In genomic region chr13:59800077-59800476, GRCm38 (mm10) we compare ENCODE assay signal across 28 mouse cellular contexts. TPM values are rescaled to one million over a fixed set of nuclear protein-coding genes. Genes with fewer than 3 reads are reported as not detected.
DNase-seq lines count a peak whose midpoint lies in the region; ATAC-seq and TF ChIP-seq lines count a peak whose summit lies in the region.
"Had no signal": no experiment of that assay in that cellular context is flagged by ENCODE, and none has a peak within 500 bp of the region (broad histone marks: within the 10 kb centered on the region; RNA-seq: fewer than 3 reads in every experiment).

No protein-coding gene starts in this region.

- WGBS in liver, embryonic 12.5 days (ENCODE audit: insufficient replicate concordance) = 45% methylated on average over 2 of the region's 2 CpGs
- 40% methylated on average over 2 of the region's 2 CpGs for WGBS in liver, embryonic 15.5 days (ENCODE audit: insufficient replicate concordance)
- 40% methylated on average over 2 of the region's 2 CpGs for WGBS in liver, postnatal 0 days (ENCODE audit: insufficient replicate concordance)

- no peak overlapping the region for H3K4me3 ChIP-seq in liver, embryonic 12.5 days
- H3K4me3 ChIP-seq in liver, embryonic 15.5 days (replicated peaks) = no peak overlapping the region
- H3K4me3 ChIP-seq in liver, postnatal 0 days (ENCODE audit: low read depth, low read length) = no peak overlapping the region
- H3K4me3 ChIP-seq: embryonic facial prominence, embryonic 10.5 days; embryonic facial prominence, embryonic 12.5 days; forebrain, embryonic 13.5 days; forebrain, embryonic 15.5 days had no signal

- TF ChIP-seq CTCF in liver, postnatal 0 days (IDR thresholded peaks at IDR 0.05; ENCODE audit: low read depth) = no peak

- H3K27me3 ChIP-seq in liver, embryonic 12.5 days (replicated peaks) = no peaks in the 10 kb centered on the region
- no peaks in the 10 kb centered on the region for H3K27me3 ChIP-seq in liver, embryonic 15.5 days
- no peaks in the 10 kb centered on the region for H3K27me3 ChIP-seq in liver, postnatal 0 days (ENCODE audit: insufficient read depth, low read length)
- H3K27me3 ChIP-seq: CH12.LX; embryonic facial prominence, embryonic 12.5 days; forebrain, embryonic 13.5 days; forebrain, embryonic 15.5 days; Patski had no signal

- H3K9ac ChIP-seq in liver, embryonic 12.5 days = 0 out of 2 replicates have a peak overlapping the region, but pooled peaks have one; percentile 3
- no peak overlapping the region for H3K9ac ChIP-seq in liver, embryonic 15.5 days
- H3K9ac ChIP-seq in liver, postnatal 0 days (replicated peaks) = no peak overlapping the region
- H3K9ac ChIP-seq: embryonic facial prominence, embryonic 12.5 days; forebrain, embryonic 13.5 days; forebrain, embryonic 15.5 days; forebrain, postnatal 0 days had no signal

- peak overlapping the region; percentile 57 for H3K27ac ChIP-seq in liver, embryonic 12.5 days
- H3K27ac ChIP-seq in liver, embryonic 15.5 days (replicated peaks) = 0 out of 2 replicates have a peak overlapping the region, but pooled peaks have one; percentile 73
- no peak overlapping the region for H3K27ac ChIP-seq in liver, postnatal 0 days (ENCODE audit: low read depth)
- H3K27ac ChIP-seq: embryonic facial prominence, embryonic 10.5 days; embryonic facial prominence, embryonic 12.5 days; forebrain, embryonic 13.5 days; forebrain, embryonic 15.5 days had no signal

- H3K9me3 ChIP-seq in liver, embryonic 12.5 days (replicated peaks) = no peaks in the 10 kb centered on the region
- H3K9me3 ChIP-seq in liver, embryonic 15.5 days (replicated peaks) = no peaks in the 10 kb centered on the region
- no peaks in the 10 kb centered on the region for H3K9me3 ChIP-seq in liver, postnatal 0 days (ENCODE audit: low read length)
- H3K9me3 ChIP-seq: embryonic facial prominence, embryonic 10.5 days; embryonic facial prominence, embryonic 12.5 days; forebrain, embryonic 13.5 days; forebrain, embryonic 15.5 days; G1E had no signal

- peaks cover 57% of the 10 kb centered on the region for H3K4me1 ChIP-seq in liver, embryonic 12.5 days
- H3K4me1 ChIP-seq in liver, embryonic 15.5 days (replicated peaks) = peaks cover 69% of the 10 kb centered on the region
- peaks cover 14% of the 10 kb centered on the region for H3K4me1 ChIP-seq in liver, postnatal 0 days (ENCODE audit: insufficient read depth)
- H3K4me1 ChIP-seq: embryonic facial prominence, embryonic 10.5 days; embryonic facial prominence, embryonic 12.5 days; forebrain, embryonic 13.5 days; forebrain, embryonic 15.5 days had no signal

- H3K36me3 ChIP-seq in liver, embryonic 12.5 days = peaks cover 100% of the 10 kb centered on the region
- peaks cover 100% of the 10 kb centered on the region for H3K36me3 ChIP-seq in liver, embryonic 15.5 days (replicated peaks)
- H3K36me3 ChIP-seq in liver, postnatal 0 days (replicated peaks; ENCODE audit: insufficient read depth, low read length) = peaks cover 99% of the 10 kb centered on the region

- no peak overlapping the region for H3K4me2 ChIP-seq in liver, embryonic 12.5 days
- H3K4me2 ChIP-seq in liver, embryonic 15.5 days = no peak overlapping the region
- no peak overlapping the region for H3K4me2 ChIP-seq in liver, postnatal 0 days (ENCODE audit: low read depth, low read length)
- H3K4me2 ChIP-seq: embryonic facial prominence, embryonic 12.5 days; forebrain, embryonic 13.5 days; forebrain, embryonic 15.5 days had no signal

- DNase-seq in liver = no peak
- no peak for DNase-seq in liver, postnatal 0 days
- DNase-seq in cerebellum, postnatal 36 days = no peak
- DNase-seq: adrenal gland, adult 8-10 months; adrenal gland, postnatal 14 days; adrenal gland, postnatal 36 days; B cell, adult 2 months; cerebellum, adult 11-12 months; cerebellum, adult 2 months; cerebellum, adult 9-10 months; cerebellum, postnatal 14 days; forebrain, postnatal 0 days had no signal

- no peak for TF ChIP-seq EP300 in liver, postnatal 0 days (IDR thresholded peaks at IDR 0.05; ENCODE audit: low read depth)

- ATAC-seq in liver, embryonic 12.5 days = no peak
- ATAC-seq in liver, embryonic 15.5 days (ENCODE audit: insufficient read depth) = no peak
- ATAC-seq in liver, postnatal 0 days = no peak
- ATAC-seq in neutrophil, adult 5-6 weeks (ENCODE audit: extremely low read depth, insufficient number of reproducible peaks, low FRiP score, poor library complexity, severe bottlenecking) = 0 out of 2 replicates have a peak, but pooled peaks have one; percentile 8
- ATAC-seq: activated CD4-positive, CD25-positive, alpha-beta regulatory T cell, adult 4 months; CD4-positive, CD25-positive, alpha-beta regulatory T cell, adult 4 months; forebrain, embryonic 13.5 days; forebrain, embryonic 15.5 days; forebrain, postnatal 0 days had no signal

RNA-seq across cellular contexts. Expression of gene Gm49354, which starts 18.0 kb away (rescaled TPM):
- polyA plus RNA-seq in liver, embryonic 12.5 days (2016; fragmentation: Nextera tagmentation; extraction: Ambion mirVana) = not detected in 2 replicates
- not detected in 2 replicates for polyA plus RNA-seq in liver, embryonic 15.5 days (2015; fragmentation: Nextera tagmentation; extraction: Ambion mirVana)
- not detected in 2 replicates for polyA plus RNA-seq in liver, postnatal 0 days (2015; fragmentation: Nextera tagmentation; extraction: Ambion mirVana)
- 71.6 and 96.7 TPM in 2 replicates for total RNA-seq in neutrophil, adult 5-6 weeks (2017)
- total RNA-seq: adrenal gland, adult 18-20 months; adrenal gland, adult 8-10 months; adrenal gland, postnatal 14 days; adrenal gland, postnatal 36 days; CH12.LX; forebrain, postnatal 0 days; G1E had no signal
- polyA plus RNA-seq: activated CD4-positive, CD25-positive, alpha-beta regulatory T cell, adult 4 months; CD4-positive, CD25-positive, alpha-beta regulatory T cell, adult 4 months; cerebellum, adult 2 months; cortical plate, adult 2 months; embryonic facial prominence, embryonic 10.5 days; embryonic facial prominence, embryonic 12.5 days; embryonic facial prominence, embryonic 14.5 days; forebrain, embryonic 11.5 days; forebrain, embryonic 13.5 days; forebrain, embryonic 15.5 days; forebrain, postnatal 0 days had no signal

RNA-seq across cellular contexts. Expression of gene Tut7, which starts 22.9 kb away (rescaled TPM):
- polyA plus RNA-seq in liver, embryonic 12.5 days (2016; fragmentation: Nextera tagmentation; extraction: Ambion mirVana) = 66.3 and 74.4 TPM in 2 replicates
- polyA plus RNA-seq in liver, embryonic 15.5 days (2015; fragmentation: Nextera tagmentation; extraction: Ambion mirVana) = 57.2 and 60.4 TPM in 2 replicates
- polyA plus RNA-seq in liver, postnatal 0 days (2015; fragmentation: Nextera tagmentation; extraction: Ambion mirVana) = 33.8 and 37.6 TPM in 2 replicates
- total RNA-seq in neutrophil, adult 5-6 weeks (2017) = 389 and 433 TPM in 2 replicates

RNA-seq across cellular contexts. Expression of gene Isca1, which starts 30.5 kb away (rescaled TPM):
- polyA plus RNA-seq in liver, embryonic 12.5 days (2016; fragmentation: Nextera tagmentation; extraction: Ambion mirVana) = 216 and 223 TPM in 2 replicates
- polyA plus RNA-seq in liver, embryonic 15.5 days (2015; fragmentation: Nextera tagmentation; extraction: Ambion mirVana) = 231 and 236 TPM in 2 replicates
- polyA plus RNA-seq in liver, postnatal 0 days (2015; fragmentation: Nextera tagmentation; extraction: Ambion mirVana) = 135 and 137 TPM in 2 replicates
- total RNA-seq in neutrophil, adult 5-6 weeks (2017) = 87.5 and 92.7 TPM in 2 replicates

RNA-seq across cellular contexts. Expression of gene 1700014D04Rik, which starts 53.5 kb away (rescaled TPM):
- polyA plus RNA-seq in liver, embryonic 12.5 days (2016; fragmentation: Nextera tagmentation; extraction: Ambion mirVana) = not detected in 2 replicates
- not detected in 2 replicates for polyA plus RNA-seq in liver, embryonic 15.5 days (2015; fragmentation: Nextera tagmentation; extraction: Ambion mirVana)
- not detected in 2 replicates for polyA plus RNA-seq in liver, postnatal 0 days (2015; fragmentation: Nextera tagmentation; extraction: Ambion mirVana)
- 0.35 and 0.49 TPM in 2 replicates for total RNA-seq in neutrophil, adult 5-6 weeks (2017)
- total RNA-seq: adrenal gland, adult 18-20 months; adrenal gland, postnatal 14 days; CH12.LX had no signal
- polyA plus RNA-seq: activated CD4-positive, CD25-positive, alpha-beta regulatory T cell, adult 4 months; CD4-positive, CD25-positive, alpha-beta regulatory T cell, adult 4 months; embryonic facial prominence, embryonic 14.5 days; forebrain, embryonic 13.5 days; G1E had no signal
